Mouse (Mus musculus): ENCODE results near the gene Vmn1r218. TPM values are rescaled to one million over a fixed set of nuclear protein-coding genes. Genes with fewer than 3 reads are reported as not detected.
"Not testable (repeated sequence)": the region's sequence is repeated elsewhere in the genome, so short reads cannot be mapped to it uniquely, and the experiment has no call there.

The Vmn1r218 gene
- not detected for total RNA-seq (2021)
- long read RNA-seq, experiment 1, result 0 reads
- long read RNA-seq, experiment 2, result 0 reads

DNA sequence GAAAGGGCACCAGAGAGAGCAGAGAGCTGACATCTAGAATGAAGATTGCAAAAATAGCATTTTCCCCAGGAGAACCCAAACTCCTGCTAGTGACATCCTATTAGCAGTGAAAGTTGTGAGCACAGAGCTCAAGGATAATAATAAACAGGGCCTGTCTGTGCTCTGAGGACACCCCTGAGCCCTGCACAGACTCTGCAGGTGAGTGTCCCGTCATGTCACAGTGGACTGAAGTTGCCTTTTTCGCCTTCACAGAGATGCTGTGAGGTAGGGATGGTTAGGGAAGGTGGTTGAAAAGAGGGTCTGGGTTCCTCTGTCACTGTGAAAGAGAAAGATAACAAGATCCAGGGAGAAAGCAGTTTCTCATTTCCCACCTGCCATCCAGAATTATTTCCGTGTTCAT lies at the start of gene Vmn1r218:
TSS of gene Vmn1r218 (plus strand) at position 57 of the 400 bp plus-strand sequence.
- DNase-seq (ENCODE audit: low spot score), result no peak

DNA sequence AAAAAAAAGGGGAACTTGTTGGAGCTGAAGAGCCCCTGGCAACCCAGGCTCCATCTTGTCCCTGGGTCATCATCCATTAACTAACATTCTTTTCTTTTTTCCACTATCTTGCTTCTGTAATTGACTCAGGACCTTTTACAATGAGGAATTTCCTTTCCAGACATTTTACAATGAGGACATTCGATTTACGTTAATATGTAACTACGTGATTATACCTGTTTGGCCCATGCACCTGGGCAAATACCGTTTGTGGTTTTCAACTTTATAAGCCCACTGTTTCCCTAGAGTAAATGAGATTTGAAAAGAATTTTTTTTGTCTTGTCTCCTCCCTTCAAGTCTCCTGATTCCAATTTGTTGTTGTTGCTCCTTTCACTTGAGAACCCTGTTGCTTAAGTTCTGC lies 38.6 kb upstream of the Vmn1r218 start:
- no peak for DNase-seq (ENCODE audit: low spot score)

DNA sequence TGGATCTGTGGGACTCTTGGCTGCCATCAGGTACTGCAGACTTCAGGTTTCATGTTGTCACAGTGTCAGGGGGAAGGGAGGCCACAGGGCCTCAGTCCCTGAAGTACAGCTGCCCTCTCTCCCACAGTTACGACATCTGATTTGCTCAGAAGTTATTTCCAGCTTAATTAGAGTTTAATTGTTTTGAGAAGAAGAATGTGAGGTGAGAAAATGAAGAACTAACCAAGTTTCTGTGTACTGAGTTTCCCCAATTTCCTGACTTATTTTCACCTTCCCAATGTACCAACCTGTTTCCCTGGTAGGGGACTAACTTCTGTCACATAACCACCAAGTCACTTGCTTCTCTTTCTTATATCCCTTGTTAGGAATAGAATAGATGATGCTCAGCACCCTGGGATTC lies 14.8 kb upstream of the Vmn1r218 start, which contains the start of gene Vmn1r217:
TSS of gene Vmn1r217 (minus strand) at position 101 of the 400 bp plus-strand sequence.
- DNase-seq (ENCODE audit: low spot score), result not testable (repeated sequence)

DNA sequence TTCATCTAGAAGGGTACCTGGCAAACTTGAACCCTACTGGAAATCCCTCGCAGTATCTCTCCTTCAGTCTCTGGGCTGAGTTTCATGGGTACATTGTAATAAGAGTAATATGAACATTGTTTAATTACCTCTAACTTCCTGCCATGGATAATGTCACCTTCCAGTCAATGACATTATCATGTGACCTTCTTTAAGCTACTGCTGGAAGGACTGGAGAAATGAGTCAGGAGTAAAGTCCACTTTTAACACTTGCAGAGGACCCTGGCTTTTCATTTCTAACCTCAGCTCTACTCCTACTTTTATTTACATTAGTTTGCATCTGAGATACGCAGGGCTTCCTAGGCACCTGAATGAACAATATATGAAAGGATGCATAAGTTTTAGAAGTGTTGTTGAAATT lies 12.3 kb upstream of the Vmn1r218 start:
- DNase-seq (ENCODE audit: low spot score), result no peak

DNA sequence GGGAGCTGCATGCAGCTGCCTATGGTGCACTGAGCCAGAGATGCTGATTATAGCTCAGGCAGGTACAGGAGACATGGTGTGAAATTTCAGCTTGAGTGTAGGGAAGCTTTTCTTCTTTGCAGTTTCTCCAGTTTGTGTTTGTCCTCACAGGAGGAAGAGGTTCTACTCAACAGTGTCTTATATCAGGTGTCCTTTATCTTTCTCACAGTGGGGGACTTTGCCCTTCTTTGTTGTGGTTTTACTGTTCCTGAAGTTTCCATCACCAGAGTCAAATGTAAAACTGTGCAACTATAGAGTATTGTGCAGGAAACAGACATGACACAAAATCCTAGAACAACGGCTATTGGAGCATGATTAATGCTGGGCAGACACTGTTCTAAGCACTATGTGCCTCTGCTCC lies 546 bp downstream of the Vmn1r218 start:
- no peak for DNase-seq (ENCODE audit: low spot score)

DNA sequence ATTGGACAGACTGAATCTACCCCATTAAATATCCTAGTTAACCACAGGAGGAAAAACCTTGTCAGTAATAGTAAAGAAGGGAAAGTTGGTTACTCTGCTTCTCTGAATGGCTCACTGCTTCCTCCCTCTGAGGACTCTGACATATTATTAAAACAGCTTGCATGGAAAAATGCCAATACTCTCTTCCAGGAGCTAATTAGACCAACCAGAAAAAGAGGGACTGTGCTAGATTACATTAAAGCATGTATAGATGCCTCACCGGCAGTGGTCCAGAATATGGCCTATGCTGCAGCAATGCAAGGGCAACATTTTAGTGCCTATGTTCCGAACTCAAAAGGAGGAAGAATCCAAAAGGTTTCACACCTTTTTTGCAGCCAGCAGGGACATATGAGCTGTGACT lies 5.9 kb downstream of the Vmn1r218 start:
- no peak for DNase-seq (ENCODE audit: low spot score)

DNA sequence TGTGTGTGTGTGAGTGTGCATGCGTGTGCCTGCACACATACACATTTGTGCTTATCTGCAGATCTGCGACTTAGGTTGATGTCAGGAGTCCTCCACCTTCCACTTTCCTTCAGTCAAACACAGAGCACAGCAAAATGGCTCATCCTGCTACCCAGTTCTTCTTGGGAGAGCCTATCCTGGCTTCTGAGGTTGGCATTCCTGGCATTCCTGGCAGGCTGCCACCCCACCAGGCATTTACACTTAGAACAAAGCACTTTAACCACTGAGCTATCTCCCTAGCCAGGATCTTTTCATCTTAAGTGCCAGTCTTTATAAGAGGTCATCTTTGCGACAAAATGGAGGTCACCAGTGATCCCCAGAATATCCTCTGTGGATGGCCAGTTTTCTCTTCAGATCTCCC lies 24.9 kb downstream of the Vmn1r218 start:
- no peak for DNase-seq (ENCODE audit: low spot score)

DNA sequence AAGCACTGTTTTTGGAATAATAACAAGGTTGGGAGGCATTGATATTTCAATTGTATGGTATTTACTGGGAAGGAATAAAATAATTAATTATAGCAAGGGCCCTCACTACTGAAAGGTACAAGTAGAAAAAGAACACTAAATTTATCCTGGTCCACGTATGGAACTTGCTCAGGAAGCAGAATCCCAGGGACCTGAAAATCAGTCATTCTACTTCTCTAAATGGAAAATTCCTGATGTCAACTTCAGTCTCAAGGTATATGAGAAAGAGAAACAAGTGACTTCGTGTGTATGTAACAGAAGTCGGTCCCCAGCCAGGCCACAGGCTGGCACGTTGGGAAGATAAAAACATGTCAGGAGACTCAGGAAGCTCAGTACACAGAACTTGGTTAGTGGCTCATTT lies 26.1 kb downstream of the Vmn1r218 start, which contains the start of gene Vmn1r219:
TSS of gene Vmn1r219 (plus strand) at position 301 of the 400 bp plus-strand sequence.
- no peak for DNase-seq (ENCODE audit: low spot score)

DNA sequence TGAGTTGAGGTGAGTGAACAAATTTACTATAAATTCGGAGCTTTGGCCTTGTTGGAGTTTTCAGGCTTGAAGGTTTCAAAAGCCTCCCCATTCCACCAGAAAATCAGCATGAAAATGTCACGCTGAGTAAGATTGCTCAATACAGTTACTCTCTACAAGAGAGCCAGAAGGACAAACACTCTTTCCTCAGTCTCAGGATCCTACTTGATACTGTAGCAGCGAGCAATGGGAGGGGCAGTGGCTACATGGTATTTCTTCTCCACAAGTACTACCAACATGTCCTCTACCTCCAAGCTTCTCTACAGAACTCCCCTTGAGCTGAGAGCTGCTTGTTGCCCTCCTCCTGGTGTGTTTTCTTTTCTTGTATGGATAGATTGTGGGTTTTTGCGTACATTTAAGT lies 33.5 kb downstream of the Vmn1r218 start:
- not testable (repeated sequence) for DNase-seq (ENCODE audit: low spot score)

DNA sequence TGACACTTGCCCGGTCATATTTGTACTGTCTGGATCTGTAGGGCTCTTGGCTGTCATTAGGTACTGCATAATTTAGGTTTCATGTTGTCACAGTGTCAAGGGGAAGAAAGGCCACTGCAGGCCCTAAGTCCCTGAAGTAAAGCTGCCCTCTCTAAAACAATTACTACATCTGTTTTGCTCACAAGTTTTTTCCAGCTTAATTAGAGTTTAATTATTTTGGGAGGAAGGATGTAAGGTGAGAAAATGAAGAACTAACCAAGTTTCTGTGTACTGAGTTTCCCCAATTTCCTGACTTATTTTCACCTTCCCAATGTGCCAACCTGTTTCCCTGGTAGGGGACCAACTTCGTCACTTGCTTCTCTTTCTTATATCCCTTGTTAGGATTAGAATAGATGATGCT lies 54.9 kb downstream of the Vmn1r218 start, which contains the start of gene Vmn1r220:
TSS of gene Vmn1r220 (minus strand) at position 101 of the 400 bp plus-strand sequence.
- no peak for DNase-seq (ENCODE audit: low spot score)

Other genes starting within 250 kb of the Vmn1r218 start
- not detected for gene Vmn1r212, start 248.9 kb upstream of the Vmn1r218 start, total RNA-seq (2021)
- gene Vmn1r213, start 125.5 kb upstream of the Vmn1r218 start, total RNA-seq (2021), result not detected
- gene Vmn1r214, start 102.7 kb upstream of the Vmn1r218 start, total RNA-seq (2021), result not detected
- gene Vmn1r215, start 65.1 kb upstream of the Vmn1r218 start, total RNA-seq (2021), result not detected
- not detected for gene Vmn1r217, start 14.9 kb upstream of the Vmn1r218 start, total RNA-seq (2021)
- not detected for gene Vmn1r219, start 26.2 kb downstream of the Vmn1r218 start, total RNA-seq (2021)
- not detected for gene Vmn1r220, start 54.8 kb downstream of the Vmn1r218 start, total RNA-seq (2021)
- gene Vmn1r221, start 81.0 kb downstream of the Vmn1r218 start, total RNA-seq (2021), result not detected
- gene Vmn1r222, start 102.8 kb downstream of the Vmn1r218 start, total RNA-seq (2021), result not detected
- not detected for gene Vmn1r223, start 114.0 kb downstream of the Vmn1r218 start, total RNA-seq (2021)
- 10 to 100 TPM in 1 of 2 experiments, 1 to 10 TPM in 1; 9.9 to 11.7 TPM for gene Zfp322a, start 236.1 kb downstream of the Vmn1r218 start, total RNA-seq (2021)

Data from gastrocnemius, adult 18-20 months (tissue).